Mouse (Mus musculus): ENCODE measurements around the gene Olfr742.

Gene Olfr742

DNA sequence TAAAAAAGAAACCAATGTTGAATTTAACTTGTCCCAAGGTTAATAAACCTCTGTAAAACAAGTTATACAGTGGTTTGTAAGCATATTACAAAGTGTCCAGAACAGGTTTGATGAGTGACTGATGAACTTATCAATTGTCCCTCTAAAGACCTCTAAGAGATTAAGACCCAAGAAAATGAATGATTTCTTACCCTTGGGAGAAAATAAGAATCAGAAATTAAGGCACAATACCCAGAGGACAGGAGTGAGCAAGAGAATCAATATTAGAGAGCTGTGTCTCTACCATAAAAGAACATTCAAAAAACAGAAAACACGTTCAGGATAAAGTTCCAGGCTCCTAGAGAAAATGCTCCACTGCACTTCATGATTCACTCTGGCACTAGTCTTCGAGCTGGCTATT is at the start of gene Olfr742:
TSS of gene Olfr742 (plus strand) at position 301 of the 400 bp plus-strand sequence.
- DNase-seq (ENCODE audit: low spot score in 2 of 2) = no peak

DNA sequence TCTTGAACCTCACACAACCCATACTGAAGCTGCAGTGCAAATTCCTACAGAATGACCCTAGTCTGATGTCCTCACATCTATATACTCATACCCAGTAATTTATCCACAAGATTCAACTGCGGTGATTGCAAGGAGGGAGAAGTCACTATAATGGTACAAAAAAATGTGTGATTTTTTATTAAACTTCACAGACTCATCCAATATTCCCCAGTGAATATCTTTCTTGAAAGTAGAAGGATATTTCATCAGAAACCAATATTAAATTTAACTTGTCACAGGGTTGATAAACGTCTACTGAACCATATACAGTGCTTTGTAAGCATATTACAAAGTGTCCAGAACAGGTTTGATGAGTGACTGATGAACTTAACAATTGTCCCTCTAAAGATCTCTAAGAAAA is 31.0 kb upstream of the Olfr742 start, which contains the start of gene Olfr741:
TSS of gene Olfr741 (plus strand) at position 301 of the 400 bp plus-strand sequence.
- DNase-seq (ENCODE audit: low spot score in 2 of 2) = no peak

DNA sequence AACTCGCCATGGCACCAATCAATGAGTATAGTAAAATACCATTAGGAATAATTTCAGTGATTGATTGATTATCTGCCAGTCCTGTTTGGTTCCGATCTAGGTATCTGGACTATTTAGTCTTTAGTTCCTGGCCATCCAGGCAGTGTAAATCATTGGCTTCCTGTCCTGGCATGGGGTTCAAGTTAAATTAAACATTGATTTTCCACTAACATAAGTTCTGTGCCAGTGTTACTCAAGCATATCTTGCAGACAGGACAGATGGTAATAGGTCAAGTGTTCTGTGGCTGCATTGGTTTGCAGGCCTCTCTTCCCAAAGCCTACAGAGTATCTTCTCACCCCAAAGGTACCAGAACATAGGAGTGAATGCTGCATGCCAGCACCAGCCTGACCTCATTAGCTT is 25.0 kb upstream of the Olfr742 start:
- no peak for DNase-seq (ENCODE audit: low spot score in 2 of 2)

DNA sequence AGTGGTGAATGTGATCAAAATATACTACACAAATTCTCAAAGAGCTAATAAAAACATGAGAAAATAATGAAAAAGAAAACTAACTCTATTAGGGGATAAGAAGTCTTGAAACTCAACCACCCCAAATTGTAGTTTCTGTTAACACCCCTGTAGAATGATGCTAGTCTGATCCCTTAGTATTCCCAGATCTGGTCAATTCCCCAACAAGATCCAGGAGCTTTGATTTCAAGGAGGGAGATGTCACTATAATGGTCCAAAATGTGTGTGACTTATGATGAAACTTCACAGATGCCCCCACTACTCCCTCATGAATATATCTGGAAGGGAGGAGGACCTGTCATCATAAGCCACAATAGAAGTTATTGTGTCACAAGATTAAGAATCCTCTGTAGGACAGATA is 18.1 kb downstream of the Olfr742 start, which contains the start of gene Olfr743:
TSS of gene Olfr743 (plus strand) at position 301 of the 400 bp plus-strand sequence.
- no peak for DNase-seq (ENCODE audit: low spot score in 2 of 2)

DNA sequence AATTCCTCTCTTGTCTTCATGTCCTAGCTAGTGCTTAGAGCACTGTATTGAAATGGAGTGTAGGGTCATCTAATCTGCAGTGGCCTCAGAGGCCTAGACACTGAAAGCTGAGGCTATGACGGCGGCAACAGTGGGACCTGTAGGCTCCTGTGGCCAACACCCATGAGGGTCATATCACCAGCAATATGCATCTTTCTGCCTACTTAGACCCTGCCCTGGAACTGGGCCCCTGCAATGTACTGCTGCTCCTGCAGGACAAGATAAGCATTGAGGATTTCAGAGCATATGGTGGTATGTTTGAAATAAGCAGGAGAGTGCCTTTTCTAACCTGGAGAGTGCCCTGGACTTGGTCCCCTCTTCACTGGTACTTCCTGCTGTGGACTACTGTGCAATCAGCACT is 49.3 kb downstream of the Olfr742 start:
- DNase-seq (ENCODE audit: low spot score in 2 of 2) = no peak
